Comparison of ENCODE assay signal across 9 mouse cellular contexts in the genomic region with DNA sequence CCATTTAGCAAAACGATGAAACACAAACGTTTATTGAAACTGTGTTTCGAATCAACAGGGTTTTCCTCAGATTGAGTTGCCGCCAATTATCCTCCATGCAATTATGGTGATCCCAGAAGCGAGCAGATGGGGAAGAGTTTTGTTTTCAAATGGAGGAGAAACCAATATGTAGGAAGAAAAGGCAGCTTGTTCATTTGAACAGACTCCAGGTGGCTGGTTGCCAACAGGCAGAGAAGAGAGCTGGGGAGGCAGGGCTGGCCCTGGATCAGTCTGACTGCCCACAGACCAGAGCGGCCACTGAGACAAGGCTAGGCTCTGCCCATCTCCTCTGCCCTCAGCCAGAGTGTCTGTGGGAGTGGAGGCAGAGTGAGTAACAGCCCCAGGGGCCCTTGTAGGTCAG.
DNase-seq lines count a peak whose midpoint lies in the region; ATAC-seq and TF ChIP-seq lines count a peak whose summit lies in the region.
"Had no signal": no experiment of that assay in that cellular context is flagged by ENCODE, and none has a peak within 500 bp of the region (broad histone marks: within the 10 kb centered on the region; RNA-seq: fewer than 3 reads in every experiment).

No protein-coding gene starts in this region.

- WGBS in lung, embryonic 14.5 days = 79% methylated on average over 6 of the region's 6 CpGs
- 18% methylated on average over 6 of the region's 6 CpGs for WGBS in forebrain, embryonic 16.5 days
- 70% methylated on average over 6 of the region's 6 CpGs for WGBS in heart, embryonic 12.5 days
- WGBS in lung, postnatal 0 days = 68% methylated on average over 6 of the region's 6 CpGs

- H3K36me3 ChIP-seq in lung, embryonic 14.5 days (ENCODE audit: insufficient read depth) = no peaks in the 10 kb centered on the region
- no peaks in the 10 kb centered on the region for H3K36me3 ChIP-seq in forebrain, embryonic 16.5 days (ENCODE audit: control insufficient read depth, insufficient read depth)
- no peaks in the 10 kb centered on the region for H3K36me3 ChIP-seq in heart, embryonic 12.5 days
- H3K36me3 ChIP-seq in lung, postnatal 0 days (ENCODE audit: insufficient read depth, low read length) = no peaks in the 10 kb centered on the region

- H3K9ac ChIP-seq in lung, embryonic 14.5 days = no peak overlapping the region
- no peak overlapping the region for H3K9ac ChIP-seq in forebrain, embryonic 16.5 days (replicated peaks; ENCODE audit: low read depth, low read length)
- no peak overlapping the region for H3K9ac ChIP-seq in heart, embryonic 12.5 days
- H3K9ac ChIP-seq in lung, postnatal 0 days (replicated peaks; ENCODE audit: low read depth) = no peak overlapping the region

- no peak overlapping the region for H3K27ac ChIP-seq in lung, embryonic 14.5 days (ENCODE audit: low read depth)
- H3K27ac ChIP-seq in forebrain, embryonic 16.5 days (ENCODE audit: low read length) = no peak overlapping the region
- H3K27ac ChIP-seq in heart, embryonic 12.5 days (ENCODE audit: poor library complexity, severe bottlenecking) = no peak overlapping the region
- H3K27ac ChIP-seq in lung, postnatal 0 days (ENCODE audit: low read length) = no peak overlapping the region

- no peaks in the 10 kb centered on the region for H3K27me3 ChIP-seq in lung, embryonic 14.5 days (ENCODE audit: insufficient read depth, low read length)
- no peaks in the 10 kb centered on the region for H3K27me3 ChIP-seq in forebrain, embryonic 16.5 days (replicated peaks; ENCODE audit: control insufficient read depth, insufficient read depth, low read length)
- no peaks in the 10 kb centered on the region for H3K27me3 ChIP-seq in heart, embryonic 12.5 days (replicated peaks)
- no peaks in the 10 kb centered on the region for H3K27me3 ChIP-seq in lung, postnatal 0 days (replicated peaks; ENCODE audit: insufficient read depth, low read length)

- no peak overlapping the region for H3K4me3 ChIP-seq in lung, embryonic 14.5 days (ENCODE audit: low read depth, low read length)
- no peak overlapping the region for H3K4me3 ChIP-seq in forebrain, embryonic 16.5 days (replicated peaks; ENCODE audit: low read length)
- no peak overlapping the region for H3K4me3 ChIP-seq in heart, embryonic 12.5 days
- no peak overlapping the region for H3K4me3 ChIP-seq in lung, postnatal 0 days (ENCODE audit: low read depth, low read length)
- H3K4me3 ChIP-seq: erythroblast, embryonic 14.5 days had no signal

- H3K9me3 ChIP-seq in lung, embryonic 14.5 days (ENCODE audit: low read depth, low read length) = no peaks in the 10 kb centered on the region
- H3K9me3 ChIP-seq in forebrain, embryonic 16.5 days (ENCODE audit: control insufficient read depth, low read length) = no peaks in the 10 kb centered on the region
- no peaks in the 10 kb centered on the region for H3K9me3 ChIP-seq in heart, embryonic 12.5 days (replicated peaks)
- no peaks in the 10 kb centered on the region for H3K9me3 ChIP-seq in lung, postnatal 0 days (ENCODE audit: low read length)

- TF ChIP-seq CTCF in lung, embryonic 14.5 days (IDR thresholded peaks at IDR 0.05; ENCODE audit: low read depth) = no peak
- no peak for TF ChIP-seq CTCF in lung, postnatal 0 days (IDR thresholded peaks at IDR 0.05)

- no peak for TF ChIP-seq EP300 in lung, postnatal 0 days (IDR thresholded peaks at IDR 0.05)

- no peak overlapping the region for H3K4me2 ChIP-seq in lung, embryonic 14.5 days
- H3K4me2 ChIP-seq in forebrain, embryonic 16.5 days (ENCODE audit: low read length) = no peak overlapping the region
- no peak overlapping the region for H3K4me2 ChIP-seq in heart, embryonic 12.5 days
- no peak overlapping the region for H3K4me2 ChIP-seq in lung, postnatal 0 days (replicated peaks; ENCODE audit: low read depth, low read length)

- ATAC-seq in lung, embryonic 14.5 days (ENCODE audit: insufficient read depth) = no peak
- peak; percentile 96 for ATAC-seq in forebrain, embryonic 16.5 days
- no peak for ATAC-seq in heart, embryonic 12.5 days (ENCODE audit: insufficient number of reproducible peaks, low FRiP score)
- ATAC-seq in lung, postnatal 0 days = no peak

- no peaks in the 10 kb centered on the region for H3K4me1 ChIP-seq in lung, embryonic 14.5 days (ENCODE audit: insufficient read depth)
- H3K4me1 ChIP-seq in forebrain, embryonic 16.5 days (replicated peaks; ENCODE audit: control insufficient read depth, insufficient read depth, low read length) = peaks cover 9% of the 10 kb centered on the region; the same call in 1 of the 2 replicates
- H3K4me1 ChIP-seq in heart, embryonic 12.5 days (replicated peaks) = no peaks in the 10 kb centered on the region
- no peaks in the 10 kb centered on the region for H3K4me1 ChIP-seq in lung, postnatal 0 days (ENCODE audit: insufficient read depth, low read depth, low read length)

- DNase-seq in lung, embryonic 14.5 days = peak; percentile 40
- no peak for DNase-seq in lung, postnatal 25 days (ENCODE audit: low spot score)
- DNase-seq in layer of hippocampus, adult 9-11 months = peak; percentile 91
- DNase-seq in retina, postnatal 7 days (ENCODE audit: low read depth, low spot score) = peak; percentile 6
- no peak for DNase-seq in lung, postnatal 0 days (ENCODE audit: low spot score)
- no peak for DNase-seq in adrenal gland, adult 8-10 months

Comparison
In these comparisons a context has a peak if more than half of its experiments do, and no peak if none do; other contexts are left out.
1. DNase-seq: peak in lung, embryonic 14.5 days (single experiment), layer of hippocampus, adult 9-11 months (single experiment) and retina, postnatal 7 days (single experiment); none in lung, postnatal 25 days (single experiment), lung, postnatal 0 days (single experiment) and adrenal gland, adult 8-10 months (single experiment).